Mouse (Mus musculus) stomach, postnatal 0 days (tissue): ENCODE results near the gene Tmc3.

Experiments used
- CTCF ChIP-seq: IDR thresholded peaks from 2 replicates; pipeline ENCODE4 v1.5.1; 2016; ENCODE audit warnings: antibody characterized with exemption, low read depth, mild to moderate bottlenecking, moderate library complexity
- EP300 ChIP-seq: optimal IDR thresholded peaks from 2 replicates; pipeline ENCODE3; 2016; ENCODE audit warnings: antibody characterized with exemption

DNA sequence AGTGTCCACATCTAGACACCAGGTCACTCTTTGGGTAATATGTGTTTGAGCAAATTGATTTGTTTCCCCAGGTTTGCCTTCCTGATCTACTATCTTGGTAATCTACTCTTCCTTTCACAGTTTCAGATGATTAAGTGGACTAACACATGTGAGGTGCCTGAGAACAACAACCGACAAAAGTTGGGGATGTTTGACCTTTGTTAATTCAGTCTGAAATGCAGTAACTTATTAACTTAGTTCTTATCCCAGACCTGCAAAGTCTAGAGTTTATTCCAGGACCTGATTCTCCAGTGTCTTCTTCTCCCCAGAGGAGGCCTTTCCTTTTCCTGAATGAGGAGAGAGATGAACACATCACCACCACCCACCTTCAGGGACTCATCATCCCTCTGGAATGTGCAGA is 27.2 kb downstream of the Tmc3 start:
- no peak for TF ChIP-seq CTCF
- TF ChIP-seq EP300 = no peak
